8 mouse cellular contexts compared by ENCODE assay signal in genomic region chr7:126696303-126696702, GRCm38 (mm10). TPM values are rescaled to one million over a fixed set of nuclear protein-coding genes. Genes with fewer than 3 reads are reported as not detected.
DNase-seq lines count a peak whose midpoint lies in the region; ATAC-seq and TF ChIP-seq lines count a peak whose summit lies in the region.

No protein-coding gene starts in this region.

- 7% methylated on average over 17 of the region's 17 CpGs for WGBS in heart, embryonic 10.5 days
- 4% methylated on average over 17 of the region's 17 CpGs for WGBS in forebrain, embryonic 16.5 days
- WGBS in liver, embryonic 16.5 days (ENCODE audit: insufficient replicate concordance) = 1% methylated on average over 17 of the region's 17 CpGs

- peaks cover 26% of the 10 kb centered on the region for H3K36me3 ChIP-seq in heart, embryonic 10.5 days
- H3K36me3 ChIP-seq in E14TG2a.4 (ENCODE audit: insufficient read depth, low read length) = peaks cover 61% of the 10 kb centered on the region
- H3K36me3 ChIP-seq in forebrain, embryonic 16.5 days (ENCODE audit: control insufficient read depth, insufficient read depth) = peaks cover 15% of the 10 kb centered on the region
- H3K36me3 ChIP-seq in liver, embryonic 16.5 days (ENCODE audit: control insufficient read depth, insufficient read depth) = peaks cover 2% of the 10 kb centered on the region; the same call in 1 of the 2 replicates

- H3K4me3 ChIP-seq in heart, embryonic 10.5 days = peak overlapping the region; percentile 88
- H3K4me3 ChIP-seq in E14TG2a.4 (replicated peaks; ENCODE audit: low read length) = peak overlapping the region; percentile 98
- H3K4me3 ChIP-seq in forebrain, embryonic 16.5 days (replicated peaks; ENCODE audit: low read length) = peak overlapping the region; percentile 78
- H3K4me3 ChIP-seq in liver, embryonic 16.5 days (ENCODE audit: low read depth, low read length) = peak overlapping the region; percentile 68

- no peaks in the 10 kb centered on the region for H3K9me3 ChIP-seq in heart, embryonic 10.5 days
- H3K9me3 ChIP-seq in E14TG2a.4 (ENCODE audit: low read length) = no peaks in the 10 kb centered on the region
- no peaks in the 10 kb centered on the region for H3K9me3 ChIP-seq in forebrain, embryonic 16.5 days (ENCODE audit: control insufficient read depth, low read length)
- H3K9me3 ChIP-seq in liver, embryonic 16.5 days (replicated peaks; ENCODE audit: control insufficient read depth, low read length) = no peaks in the 10 kb centered on the region

- peak overlapping the region; percentile 96 for H3K27ac ChIP-seq in heart, embryonic 10.5 days
- no peak overlapping the region; the same call in 1 of the 2 replicates for H3K27ac ChIP-seq in forebrain, embryonic 16.5 days (ENCODE audit: low read length)
- no peak overlapping the region for H3K27ac ChIP-seq in liver, embryonic 16.5 days (ENCODE audit: low read length)

- peak overlapping the region; percentile 86 for H3K4me2 ChIP-seq in forebrain, embryonic 16.5 days (ENCODE audit: low read length)
- H3K4me2 ChIP-seq in liver, embryonic 16.5 days (ENCODE audit: low read depth, low read length) = peak overlapping the region; percentile 94

- no peak for DNase-seq in heart, embryonic 10.5 days (ENCODE audit: low spot score)
- DNase-seq in heart, adult 9 months (ENCODE audit: low spot score in 2 of 2) = no peak
- DNase-seq in right cerebral cortex, postnatal 25 days = no peak
- no peak for DNase-seq in gastrocnemius, adult 18-20 months (ENCODE audit: low spot score)
- DNase-seq in embryo, embryonic 10 days (ENCODE audit: low spot score) = no peak

- ATAC-seq in forebrain, embryonic 16.5 days = no peak
- ATAC-seq in liver, embryonic 16.5 days (ENCODE audit: low read depth) = no peak

- H3K9ac ChIP-seq in forebrain, embryonic 16.5 days (replicated peaks; ENCODE audit: low read depth, low read length) = peak overlapping the region; percentile 79
- peak overlapping the region; percentile 65 for H3K9ac ChIP-seq in liver, embryonic 16.5 days (ENCODE audit: low read depth, low read length)

- peaks cover 39% of the 10 kb centered on the region for H3K4me1 ChIP-seq in heart, embryonic 10.5 days
- H3K4me1 ChIP-seq in E14TG2a.4 (replicated peaks; ENCODE audit: low read depth, low read length) = peaks cover 78% of the 10 kb centered on the region
- peaks cover 31% of the 10 kb centered on the region for H3K4me1 ChIP-seq in forebrain, embryonic 16.5 days (replicated peaks; ENCODE audit: control insufficient read depth, insufficient read depth, low read length)
- peaks cover 22% of the 10 kb centered on the region for H3K4me1 ChIP-seq in liver, embryonic 16.5 days (ENCODE audit: control insufficient read depth, low read depth, low read length)

- TF ChIP-seq CTCF in E14TG2a.4 (conservative IDR thresholded peaks at IDR 0.05; ENCODE audit: low read length) = no peak

- no peaks in the 10 kb centered on the region for H3K27me3 ChIP-seq in heart, embryonic 10.5 days (ENCODE audit: insufficient read depth, poor library complexity, severe bottlenecking)
- H3K27me3 ChIP-seq in E14TG2a.4 (ENCODE audit: insufficient read depth, low read length) = no peaks in the 10 kb centered on the region
- no peaks in the 10 kb centered on the region for H3K27me3 ChIP-seq in forebrain, embryonic 16.5 days (replicated peaks; ENCODE audit: control insufficient read depth, insufficient read depth, low read length)
- H3K27me3 ChIP-seq in liver, embryonic 16.5 days (ENCODE audit: control insufficient read depth, insufficient read depth, low read depth, low read length) = no peaks in the 10 kb centered on the region

RNA-seq across cellular contexts. Expression of gene Slx1b, which starts 0.7 kb away (rescaled TPM):
- 6.9 and 8.8 TPM in 2 replicates for polyA plus RNA-seq in heart, embryonic 10.5 days (2016; fragmentation: Nextera tagmentation; extraction: Ambion mirVana)
- 14.4 and 20.3 TPM in 2 replicates for polyA plus RNA-seq in forebrain, embryonic 16.5 days (2015; fragmentation: Nextera tagmentation; extraction: Ambion mirVana)
- polyA plus RNA-seq in liver, embryonic 16.5 days (2015; fragmentation: Nextera tagmentation; extraction: Ambion mirVana) = 2.4 and 2.8 TPM in 2 replicates
- total RNA-seq in gastrocnemius, adult 18-20 months (2021) = 1 to 10 TPM; 1.9 to 2.8 TPM

RNA-seq across cellular contexts. Expression of gene Bola2, which starts 1.1 kb away (rescaled TPM):
- polyA plus RNA-seq in heart, embryonic 10.5 days (2016; fragmentation: Nextera tagmentation; extraction: Ambion mirVana) = 135 and 159 TPM in 2 replicates
- polyA plus RNA-seq in forebrain, embryonic 16.5 days (2015; fragmentation: Nextera tagmentation; extraction: Ambion mirVana) = 124 and 132 TPM in 2 replicates
- 72.6 and 78.4 TPM in 2 replicates for polyA plus RNA-seq in liver, embryonic 16.5 days (2015; fragmentation: Nextera tagmentation; extraction: Ambion mirVana)
- 10 to 100 TPM; 37.1 to 42.2 TPM for total RNA-seq in gastrocnemius, adult 18-20 months (2021)

RNA-seq across cellular contexts. Expression of gene Coro1a, which starts 11.3 kb away (rescaled TPM):
- 10.0 and 21.7 TPM in 2 replicates for polyA plus RNA-seq in heart, embryonic 10.5 days (2016; fragmentation: Nextera tagmentation; extraction: Ambion mirVana)
- 109 and 119 TPM in 2 replicates for polyA plus RNA-seq in forebrain, embryonic 16.5 days (2015; fragmentation: Nextera tagmentation; extraction: Ambion mirVana)
- 98.9 and 105 TPM in 2 replicates for polyA plus RNA-seq in liver, embryonic 16.5 days (2015; fragmentation: Nextera tagmentation; extraction: Ambion mirVana)
- 1 to 10 TPM; 2.0 to 2.4 TPM for total RNA-seq in gastrocnemius, adult 18-20 months (2021)

RNA-seq across cellular contexts. Expression of gene Sult1a1, which starts 20.1 kb away (rescaled TPM):
- 0.34 and 0.94 TPM in 2 replicates for polyA plus RNA-seq in heart, embryonic 10.5 days (2016; fragmentation: Nextera tagmentation; extraction: Ambion mirVana)
- polyA plus RNA-seq in forebrain, embryonic 16.5 days (2015; fragmentation: Nextera tagmentation; extraction: Ambion mirVana) = 4.3 and 5.9 TPM in 2 replicates
- polyA plus RNA-seq in liver, embryonic 16.5 days (2015; fragmentation: Nextera tagmentation; extraction: Ambion mirVana) = 69.5 and 88.7 TPM in 2 replicates
- 10 to 100 TPM; 11.1 to 15.9 TPM for total RNA-seq in gastrocnemius, adult 18-20 months (2021)

RNA-seq across cellular contexts. Expression of gene Sgf29, which starts 47.2 kb away (rescaled TPM):
- 36.6 and 44.3 TPM in 2 replicates for polyA plus RNA-seq in heart, embryonic 10.5 days (2016; fragmentation: Nextera tagmentation; extraction: Ambion mirVana)
- polyA plus RNA-seq in forebrain, embryonic 16.5 days (2015; fragmentation: Nextera tagmentation; extraction: Ambion mirVana) = 55.8 and 57.5 TPM in 2 replicates
- polyA plus RNA-seq in liver, embryonic 16.5 days (2015; fragmentation: Nextera tagmentation; extraction: Ambion mirVana) = 20.8 and 28.6 TPM in 2 replicates
- total RNA-seq in gastrocnemius, adult 18-20 months (2021) = 10 to 100 TPM; 29.1 to 33.1 TPM
